Mouse (Mus musculus) CH12.LX (cell line): ENCODE measurements around the gene Map4k4. TPM values are rescaled to one million over a fixed set of nuclear protein-coding genes. Genes with fewer than 3 reads are reported as not detected.

ENCODE experiments used
- DNase-seq: peaks from one replicate; pipeline ENCODE4 v3.0.0-alpha.2; 2013; ENCODE audit errors: extremely low read depth
- H3K27ac ChIP-seq: 2 replicates; pipeline ENCODE4 v1.5.1; 2012; ENCODE audit warnings: low read depth, mild to moderate bottlenecking, control low read depth, moderate library complexity; ENCODE audit not compliant: insufficient read depth
- H3K27me3 ChIP-seq: replicated peaks from 2 replicates; pipeline ENCODE3; 2012; ENCODE audit warnings: inconsistent platforms
- H3K36me3 ChIP-seq, 2 experiments: replicated peaks in 1 of 2; 2 replicates each; pipeline versions ENCODE3 to v1.6.1; 2012; ENCODE audit warnings: inconsistent platforms in 1 of 2, low read length in 1 of 2, mild to moderate bottlenecking in 1 of 2, mixed read lengths in 1 of 2, moderate library complexity in 1 of 2; ENCODE audit not compliant: control insufficient read depth in 1 of 2, insufficient read depth in 1 of 2
- H3K4me1 ChIP-seq, 2 experiments: 2 replicates each; pipeline ENCODE4 v1.6.1; 2012; ENCODE audit warnings: inconsistent platforms in 1 of 2, moderate library complexity in 1 of 2; ENCODE audit not compliant: insufficient read depth in 2 of 2, control insufficient read depth in 1 of 2
- H3K4me2 ChIP-seq: 2 replicates; pipeline ENCODE4 v1.6.1; 2012; ENCODE audit warnings: low read depth, mild to moderate bottlenecking, control low read depth; ENCODE audit not compliant: poor library complexity, insufficient read depth, severe bottlenecking
- H3K4me3 ChIP-seq, 3 experiments: fragments of 150-350 bp in 1 of 3; sonication (generic) in 1 of 3; replicated peaks in 1 of 3; 2 replicates each; pipeline versions ENCODE3 to v1.5.1; 2011 to 2012; ENCODE audit warnings: low read depth in 2 of 3, low read length in 2 of 3, mild to moderate bottlenecking in 2 of 3, moderate library complexity in 2 of 3, control low read depth in 1 of 3, improper control_type of control experiment in 1 of 3, inconsistent platforms in 1 of 3, mixed read lengths in 1 of 3; ENCODE audit not compliant: poor library complexity in 1 of 3
- H3K79me2 ChIP-seq: replicated peaks from 2 replicates; pipeline ENCODE4 v1.6.1; 2012; ENCODE audit warnings: mild to moderate bottlenecking, moderate library complexity; ENCODE audit not compliant: control insufficient read depth, poor library complexity, insufficient read depth, severe bottlenecking; ENCODE audit errors: extremely low read depth
- H3K9ac ChIP-seq: 2 replicates; pipeline ENCODE4 v1.6.1; 2012; ENCODE audit warnings: low read depth, mild to moderate bottlenecking, control low read depth, moderate library complexity; ENCODE audit not compliant: insufficient read depth
- H3K9me3 ChIP-seq: replicated peaks from 2 replicates; pipeline ENCODE3; 2012; ENCODE audit warnings: low read length, inconsistent platforms, mixed read lengths
- CHD1 ChIP-seq: IDR thresholded peaks from 2 replicates; pipeline ENCODE4 v1.6.1; 2012; ENCODE audit warnings: low read depth, low read length, improper control_type of control experiment, inconsistent platforms
- E2F4 ChIP-seq: IDR thresholded peaks from 2 replicates; pipeline ENCODE4 v1.6.1; 2011; ENCODE audit warnings: low read depth, low read length, improper control_type of control experiment; ENCODE audit not compliant: insufficient replicate concordance
- EP300 ChIP-seq: IDR thresholded peaks from 2 replicates; pipeline ENCODE4 v1.6.1; 2011; ENCODE audit warnings: low read length, improper control_type of control experiment
- JUND ChIP-seq: conservative IDR thresholded peaks from 2 replicates; pipeline ENCODE4 v1.6.1; 2011; ENCODE audit warnings: low read depth, low read length, improper control_type of control experiment
- MYC ChIP-seq: IDR thresholded peaks from 2 replicates; pipeline ENCODE4 v1.6.1; 2011; ENCODE audit warnings: low read depth, mild to moderate bottlenecking, improper control_type of control experiment, low read length
- RAD21 ChIP-seq: IDR thresholded peaks from 2 replicates; pipeline ENCODE4 v1.6.1; 2011; ENCODE audit warnings: low read depth, mild to moderate bottlenecking, low read length, improper control_type of control experiment, moderate library complexity
- TCF12 ChIP-seq: IDR thresholded peaks from 2 replicates; pipeline ENCODE4 v1.6.1; 2014; ENCODE audit warnings: low read depth, mild to moderate bottlenecking, inconsistent platforms, low read length, improper control_type of control experiment
- ZMIZ1 ChIP-seq: IDR thresholded peaks from 2 replicates; pipeline ENCODE4 v1.6.1; 2012; ENCODE audit warnings: low read depth, mild to moderate bottlenecking, inconsistent platforms, low read length, improper control_type of control experiment
- dilution Hi-C: fragments of 300-500 bp; cut with MboI; formaldehyde crosslinking; loops from 2 replicates; pipeline ENCODE4 v1.14.3; 2020; ENCODE audit warnings: low sequenced_read_pairs; ENCODE audit not compliant: extremely low pct_unique_long_range_greater_than_20kb, extremely low pct_ligation_motif_present
- in situ Hi-C: fragments of 300-500 bp; cut with MboI; formaldehyde crosslinking; loops from 3 replicates; pipeline ENCODE4 v1.14.3; 2019; ENCODE audit warnings: low sequenced_read_pairs, low pct_ligation_motif_present, low pct_unique_long_range_greater_than_20kb, mixed read lengths
- polyA plus RNA-seq: library from polyadenylated mRNA; unstranded; fragments of >175 nt; gene quantifications from 2 replicates; pipeline ENCODE4 v1.2.1, GENCODE M21; 2012; ENCODE audit warnings: low read depth; ENCODE audit not compliant: insufficient read length
- total RNA-seq, 2 experiments: library from RNA; depleted of rRNA; stranded (reverse); fragments of 300-350 nt in 1 of 2; fragments of >200 nt in 1 of 2; gene quantifications; 2 replicates each; pipeline ENCODE4 v1.2.3; 2012 to 2014

The Map4k4 gene
- total and polyA plus RNA-seq, 3 experiments = 21.8 to 46.3 (median 41.0) TPM

GRCm38 (mm10) chr1:40030287-40030975 is 129.7 kb downstream of the Map4k4 start:
- DNase-seq = no peak
- no peaks in the 10 kb centered on the region for H3K27me3 ChIP-seq
- peaks cover 0 to 19% of the 10 kb centered on the region in 2 experiments for H3K36me3 ChIP-seq
- in situ Hi-C loops (no loop called here), dilution Hi-C loops (no loop called here)
- H3K27ac ChIP-seq = no peak overlapping the region
- H3K9me3 ChIP-seq = no peaks in the 10 kb centered on the region
- no peak overlapping the region for H3K4me2 ChIP-seq
- TF ChIP-seq MYC (no peak), JUND (no peak), E2F4 (no peak), ZMIZ1 (no peak), RAD21 (no peak), CHD1 (no peak)
- H3K79me2 ChIP-seq = no peaks in the 10 kb centered on the region
- no peak overlapping the region for H3K4me3 ChIP-seq
- H3K4me1 ChIP-seq = peaks cover 17 to 46% of the 10 kb centered on the region in 2 experiments
- H3K9ac ChIP-seq = no peak overlapping the region

- DNase-seq = no peak
- Histone ChIP-seq H3K9me3 (no peaks in the 10 kb centered on the region), H3K36me3 (peaks cover 0 to 15% of the 10 kb centered on the region in 2 experiments)
Measured at GRCm38 (mm10) chr1:40030976-40031356, 130.3 kb downstream of the Map4k4 start.

GRCm38 (mm10) chr1:40031626-40032025 is 130.9 kb downstream of the Map4k4 start:
- dilution Hi-C loops = no loop called here

More at GRCm38 (mm10) chr1:40030976-40031356, 130.3 kb downstream of the Map4k4 start:
- TF ChIP-seq TCF12 = no peak
- dilution Hi-C loops (no loop called here), in situ Hi-C loops (no loop called here)
- H3K27me3 ChIP-seq = no peaks in the 10 kb centered on the region
- no peak overlapping the region for H3K4me2 ChIP-seq
- H3K4me3 ChIP-seq = no peak overlapping the region
- H3K4me1 ChIP-seq = peaks cover 17 to 43% of the 10 kb centered on the region in 2 experiments
- no peak overlapping the region for H3K9ac ChIP-seq
- H3K79me2 ChIP-seq = no peaks in the 10 kb centered on the region
- no peak overlapping the region for H3K27ac ChIP-seq

More at GRCm38 (mm10) chr1:40031626-40032025, 130.9 kb downstream of the Map4k4 start:
- no peaks in the 10 kb centered on the region for H3K9me3 ChIP-seq
- H3K27ac ChIP-seq = no peak overlapping the region
- H3K27me3 ChIP-seq = no peaks in the 10 kb centered on the region
- H3K4me2 ChIP-seq = no peak overlapping the region
- no peak overlapping the region for H3K9ac ChIP-seq
- no peaks in the 10 kb centered on the region for H3K79me2 ChIP-seq
- peaks cover 17 to 38% of the 10 kb centered on the region in 2 experiments for H3K4me1 ChIP-seq
- in situ Hi-C loops = no loop called here
- H3K36me3 ChIP-seq = peaks cover 0 to 9% of the 10 kb centered on the region in 2 experiments
- no peak overlapping the region for H3K4me3 ChIP-seq
- TF ChIP-seq EP300 = no peak
- no peak for DNase-seq
